Mouse (Mus musculus): ENCODE data around the gene Piezo1. TPM values are rescaled to one million over a fixed set of nuclear protein-coding genes. Genes with fewer than 3 reads are reported as not detected.

The Piezo1 gene
- total RNA-seq, 2 experiments from 2014 or later = 14.3 to 15.9 TPM

- no peak for DNase-seq
- intact Hi-C loops (cut with DNase I) = loop anchor here (5.0 kb wide), 1 partner anchor 159 kb away; no protein-coding TSS in a partner anchor
Measured at GRCm38 (mm10) chr8:122436586-122437125, 114.5 kb downstream of the Piezo1 start.

GRCm38 (mm10) chr8:122436146-122436545 lies 115.0 kb downstream of the Piezo1 start:
- DNase-seq = no peak
- intact Hi-C loops (cut with DNase I) = loop anchor here (5.0 kb wide), 1 partner anchor 159 kb away; no protein-coding TSS in a partner anchor

- intact Hi-C loops (cut with DNase I) = loop anchor here (5.0 kb wide), 1 partner anchor 158 kb away; no protein-coding TSS in a partner anchor
- no peak for DNase-seq
Measured at GRCm38 (mm10) chr8:122435375-122435774, 115.8 kb downstream of the Piezo1 start.

- intact Hi-C loops (cut with DNase I) = no loop called here
- no peak for DNase-seq
Measured at GRCm38 (mm10) chr8:122433269-122433905, 117.7 kb downstream of the Piezo1 start.

GRCm38 (mm10) chr8:122432443-122433268 lies 118.5 kb downstream of the Piezo1 start, which contains the start of gene Cyba:
Gene Cyba, minus strand, starts transcription at chr8:122432930.
- intact Hi-C loops (cut with DNase I) = no loop called here
- peak; percentile 68 to 70 for DNase-seq

Small RNAs within 50 kb of the gene (microRNA-seq; reads per million reads assigned to microRNA genes)
- gene Gm24366 = 0 reads per million in 2 experiments

Other genes starting within 250 kb of the Piezo1 start
- gene Trhr2, start 190.6 kb downstream of the Piezo1 start, total RNA-seq (2021) = not detected
- gene Zc3h18, start 174.7 kb downstream of the Piezo1 start, total RNA-seq (2021) = 10 to 100 TPM; 21.1 to 24.2 TPM
- gene Il17c, start 129.3 kb downstream of the Piezo1 start, total RNA-seq (2021) = not detected
- 1 to 10 TPM; 7.5 to 7.7 TPM for gene Cyba, start 118.4 kb downstream of the Piezo1 start, total RNA-seq (2021)
- 1 to 10 TPM; 3.9 to 4.1 TPM for gene Mvd, start 107.9 kb downstream of the Piezo1 start, total RNA-seq (2021)
- gene Snai3, start 90.6 kb downstream of the Piezo1 start, total RNA-seq (2021) = 10 to 100 TPM in 1 of 2 experiments, 1 to 10 TPM in 1; 6.8 to 13.3 TPM
- 10 to 100 TPM; 29.2 to 30.6 TPM for gene Rnf166, start 75.3 kb downstream of the Piezo1 start, total RNA-seq (2021)
- gene Ctu2, start 75.2 kb downstream of the Piezo1 start, total RNA-seq (2021) = 1 to 10 TPM; 5.0 to 5.7 TPM
- gene Cdt1, start 16.7 kb upstream of the Piezo1 start, total RNA-seq (2021) = 1 to 10 TPM in 1 of 2 experiments, under 1 TPM in 1; 0.76 to 1.2 TPM
- gene Aprt, start 25.6 kb upstream of the Piezo1 start, total RNA-seq (2021) = 10 to 100 TPM; 35.4 to 45.3 TPM
- 1 to 10 TPM; 1.3 to 1.6 TPM for gene Galns, start 60.1 kb upstream of the Piezo1 start, total RNA-seq (2021)
- 10 to 100 TPM; 38.2 to 40.6 TPM for gene Trappc2l, start 60.3 kb upstream of the Piezo1 start, total RNA-seq (2021)
- not detected for gene Pabpn1l, start 71.4 kb upstream of the Piezo1 start, total RNA-seq (2021)
- gene Cbfa2t3, start 147.8 kb upstream of the Piezo1 start, total RNA-seq (2021) = 10 to 100 TPM; 17.0 to 18.7 TPM
- 10 to 100 TPM; 12.5 to 14.2 TPM for gene Acsf3, start 224.2 kb upstream of the Piezo1 start, total RNA-seq (2021)